Mouse (Mus musculus) cerebellum, adult 8-10 months (tissue): Measurements from ENCODE around the gene Psmb3.
A peak's percentile ranks its signal among the peaks of the same experiment; 100 is the strongest.

ENCODE experiments used
- DNase-seq: peaks from one replicate; pipeline ENCODE4 v3.0.0; 2022

Psmb3 gene

DNA sequence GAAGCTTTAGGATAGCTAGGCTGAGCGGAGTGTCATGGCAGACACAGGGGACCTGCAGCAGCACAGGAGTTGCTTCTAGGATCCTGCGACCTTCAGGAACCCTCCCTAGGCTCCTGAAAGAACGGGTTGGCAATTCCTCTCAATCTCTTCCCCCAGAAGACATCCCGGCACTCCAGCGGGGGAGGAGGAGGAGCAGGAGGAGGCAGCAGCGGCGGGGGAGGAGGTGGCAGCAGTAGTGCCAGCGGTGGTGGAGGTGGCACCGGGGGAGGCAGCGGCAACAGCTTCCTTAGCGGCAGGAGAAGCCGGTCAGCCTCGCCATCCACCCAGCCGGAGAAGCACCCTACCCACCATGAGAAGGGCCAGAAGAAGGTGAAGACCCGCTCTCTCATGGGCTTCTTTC, 33.9 kb upstream of the Psmb3 start:
- no peak for DNase-seq

DNA sequence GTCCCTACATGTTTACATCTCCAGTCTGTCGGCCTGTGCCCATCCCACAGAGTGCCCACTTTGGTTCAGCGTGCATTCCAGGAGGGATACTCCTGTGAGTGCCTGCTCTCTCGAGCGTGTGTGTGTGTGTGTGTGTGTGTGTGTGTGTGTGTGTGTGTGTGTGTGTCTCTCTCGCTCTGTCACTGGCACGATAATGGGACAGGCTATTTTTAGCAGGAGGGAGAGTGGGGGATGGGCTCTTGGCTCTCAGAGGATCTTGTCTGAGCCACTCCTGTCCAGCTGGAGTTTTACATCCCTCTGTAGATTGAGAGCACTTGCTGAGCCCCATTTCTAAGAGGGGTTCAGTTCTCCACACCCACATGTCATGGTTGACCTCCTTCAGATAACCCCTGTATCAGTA, 33.4 kb upstream of the Psmb3 start:
- no peak for DNase-seq

DNA sequence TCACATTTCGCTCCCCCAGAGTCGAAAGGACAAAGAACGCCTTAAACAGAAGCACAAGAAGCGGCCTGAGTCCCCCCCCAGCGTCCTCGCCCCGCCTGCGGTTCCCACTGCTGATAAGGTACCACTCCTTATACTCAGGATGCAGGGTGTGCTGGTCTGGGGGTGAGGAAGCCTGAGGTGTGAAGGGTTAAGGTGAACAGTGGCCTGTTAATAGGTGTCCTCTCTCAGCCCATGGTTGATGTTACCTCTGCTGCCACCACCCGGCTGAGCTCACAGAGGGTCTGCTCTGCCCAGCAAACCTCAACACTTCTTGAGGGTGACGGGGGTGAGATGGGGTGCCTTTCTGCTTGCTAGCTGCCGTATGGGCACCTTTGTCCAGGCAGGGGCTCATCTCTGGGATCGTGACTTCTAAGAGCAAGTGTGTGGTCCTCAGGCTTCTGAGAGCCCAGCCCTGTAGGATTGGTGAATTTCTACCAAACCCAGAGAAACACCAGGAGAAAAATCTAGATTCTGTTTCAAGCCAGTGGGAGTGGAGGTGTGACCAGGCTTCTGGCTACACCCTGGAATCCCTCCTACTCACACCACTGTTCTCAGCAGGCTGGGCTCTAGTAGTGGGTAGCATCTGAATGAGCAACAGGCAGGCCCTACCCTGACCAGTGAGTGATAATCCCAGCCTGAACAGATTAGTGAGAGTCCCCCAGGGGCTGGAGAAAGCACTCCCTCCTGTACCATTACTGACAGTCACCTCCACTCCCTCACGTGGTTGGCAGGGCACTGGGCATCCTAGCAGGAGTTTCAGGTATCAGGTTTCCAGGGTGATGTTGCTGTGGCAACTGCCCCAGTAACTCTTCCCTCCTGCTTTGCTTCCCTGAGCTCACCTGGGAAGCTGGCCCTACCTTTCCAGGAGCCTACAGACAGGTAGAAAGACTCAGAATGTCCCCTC, 32.7 kb upstream of the Psmb3 start:
- DNase-seq, result no peak

DNA sequence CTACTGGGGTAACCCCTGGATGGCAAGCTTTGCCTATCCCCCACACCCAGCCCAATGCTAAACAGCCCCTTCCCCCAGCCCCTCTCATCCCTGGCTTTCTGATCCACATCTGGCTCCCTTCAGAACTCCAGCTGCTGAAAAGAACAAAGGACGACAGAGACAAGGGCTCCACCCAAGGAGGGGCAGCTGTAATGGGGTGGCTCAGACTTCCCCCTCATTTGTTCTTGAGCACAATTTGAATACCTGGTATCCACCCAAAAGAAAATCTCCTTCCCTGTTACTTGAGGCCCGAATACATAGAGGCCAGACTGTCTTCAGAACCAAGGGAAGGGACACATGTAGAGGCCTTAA, 32.0 kb upstream of the Psmb3 start:
- DNase-seq, result no peak

DNA sequence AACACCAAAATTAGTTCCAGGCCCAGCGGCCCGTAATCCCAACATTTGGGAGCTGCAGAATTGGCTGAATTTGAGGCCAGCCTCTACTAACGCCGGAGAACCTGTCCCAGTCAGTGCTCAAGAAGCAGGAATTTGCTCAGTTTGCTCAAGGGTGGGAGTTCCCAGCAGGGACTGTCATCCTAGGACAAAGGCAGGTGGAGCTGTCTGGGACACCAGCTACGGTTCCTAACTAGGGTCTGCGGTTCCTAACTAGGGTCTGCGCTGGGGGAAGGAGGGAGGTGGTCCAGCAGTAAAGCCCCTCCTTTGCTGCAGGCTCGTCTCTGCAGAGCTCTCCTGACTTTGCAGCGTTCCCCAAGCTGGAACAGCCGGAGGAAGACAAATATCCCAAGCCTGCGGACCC, 30.1 kb upstream of the Psmb3 start:
- DNase-seq, result no peak

GRCm38 (mm10) chr11:97676050-97676754, 27.0 kb upstream of the Psmb3 start:
- no peak for DNase-seq

- no peak for DNase-seq
Measured at GRCm38 (mm10) chr11:97677381-97677780, 25.8 kb upstream of the Psmb3 start.

DNA sequence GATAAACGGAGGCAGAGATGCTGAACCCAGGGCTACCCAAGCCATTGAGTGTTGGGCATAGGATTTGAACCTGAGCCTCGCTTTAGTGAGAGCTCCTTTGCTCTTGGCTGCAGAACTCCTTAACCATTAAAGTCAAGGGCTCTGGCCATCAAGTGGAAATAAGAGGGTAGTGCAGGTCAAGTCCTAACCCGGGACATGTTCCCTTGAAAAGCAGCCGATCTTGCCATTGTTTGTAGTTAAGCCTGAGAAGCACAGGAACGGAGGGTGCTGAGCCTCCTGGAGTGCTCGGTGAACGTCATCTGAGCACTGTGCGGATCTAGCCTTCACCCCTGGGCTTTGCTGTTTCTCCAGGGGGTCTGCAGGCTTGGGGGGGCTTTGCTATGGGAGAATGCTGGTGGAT, 25.4 kb upstream of the Psmb3 start:
- DNase-seq, result no peak

GRCm38 (mm10) chr11:97678301-97678700, 24.9 kb upstream of the Psmb3 start:
- DNase-seq, result no peak

- DNase-seq, result no peak
Measured at GRCm38 (mm10) chr11:97680430-97680829, 22.8 kb upstream of the Psmb3 start.

DNA sequence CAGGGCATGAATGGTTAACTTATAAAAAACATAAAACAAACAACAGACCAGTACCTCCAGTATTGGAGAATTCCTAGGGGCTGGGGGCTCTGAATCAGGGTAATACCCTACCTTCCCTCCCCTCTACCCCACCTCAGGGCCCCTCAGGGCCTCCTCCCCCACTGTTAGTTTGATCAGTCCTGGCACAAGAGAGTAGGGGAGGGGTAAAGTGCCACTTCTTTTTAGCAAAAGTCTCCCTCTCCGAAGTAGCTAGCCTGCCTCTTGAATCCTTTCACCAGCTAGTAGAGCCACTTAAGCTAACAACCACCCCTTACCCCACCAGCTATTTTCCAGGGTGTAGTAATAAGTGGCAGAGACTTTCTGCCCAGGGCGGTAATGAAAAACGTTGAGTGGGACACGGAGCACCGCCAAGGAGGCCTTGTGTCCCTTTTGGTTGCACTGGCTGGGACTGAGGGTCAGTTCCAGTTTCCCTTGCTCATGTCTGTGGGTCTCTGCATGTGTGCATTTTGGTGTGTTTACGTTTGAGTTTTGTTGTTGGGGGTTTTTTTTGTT, 20.6 kb upstream of the Psmb3 start:
- DNase-seq, result no peak

GRCm38 (mm10) chr11:97684063-97684680, 19.0 kb upstream of the Psmb3 start:
- DNase-seq, result peak; percentile 25

DNA sequence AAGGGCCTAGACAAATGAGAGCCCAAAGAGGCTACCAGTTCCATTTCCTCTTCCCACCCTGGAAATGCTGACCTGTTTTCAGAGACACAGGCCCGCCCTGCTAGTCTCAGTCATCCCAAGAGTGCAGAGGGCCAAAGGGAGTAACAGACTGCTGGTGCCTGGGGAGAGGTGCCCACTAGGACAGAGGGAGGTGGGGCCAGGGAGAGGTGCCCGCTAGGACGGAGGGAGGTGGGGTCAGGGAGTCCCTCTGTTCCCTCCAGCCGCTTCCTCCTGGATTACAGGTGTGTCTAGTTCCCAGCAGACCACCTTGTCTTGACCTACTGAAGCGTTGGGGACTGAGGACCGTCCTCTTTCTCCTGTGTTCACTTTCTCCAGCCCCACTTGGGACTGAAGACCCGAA, 18.4 kb upstream of the Psmb3 start:
- no peak for DNase-seq

- peak; percentile 90 for DNase-seq
Measured at GRCm38 (mm10) chr11:97685613-97686321, 17.4 kb upstream of the Psmb3 start, which contains the start of gene Cisd3. Gene Cisd3 (plus strand): TSS chr11:97685826.

DNA sequence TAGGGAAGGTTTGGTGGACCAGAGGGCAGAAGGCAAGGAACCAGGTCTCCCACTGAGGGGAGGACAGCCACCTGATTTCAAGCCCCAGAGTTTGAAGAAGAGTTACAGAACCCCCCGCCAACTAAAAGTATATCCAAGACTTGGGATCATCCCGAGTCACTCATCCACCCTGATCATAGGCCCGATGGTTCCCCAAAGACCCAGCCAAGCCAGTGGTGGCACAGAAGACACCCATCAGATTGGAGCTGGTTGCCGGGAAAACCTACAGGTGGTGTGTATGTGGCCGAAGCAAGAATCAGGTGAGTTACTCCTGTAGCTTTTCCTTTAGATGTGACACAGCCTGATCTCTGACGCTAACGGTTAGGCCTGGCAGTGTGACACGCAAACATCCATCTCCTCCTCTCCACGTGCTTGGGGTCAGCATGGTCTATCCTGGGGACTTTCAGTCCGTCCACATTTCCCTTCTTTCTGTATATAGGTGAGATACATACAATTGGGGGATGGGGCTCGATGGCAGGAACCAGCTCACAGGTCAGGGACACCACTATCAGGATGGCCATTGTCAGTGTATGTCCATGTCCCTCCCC, 16.8 kb upstream of the Psmb3 start:
- DNase-seq, result no peak

DNA sequence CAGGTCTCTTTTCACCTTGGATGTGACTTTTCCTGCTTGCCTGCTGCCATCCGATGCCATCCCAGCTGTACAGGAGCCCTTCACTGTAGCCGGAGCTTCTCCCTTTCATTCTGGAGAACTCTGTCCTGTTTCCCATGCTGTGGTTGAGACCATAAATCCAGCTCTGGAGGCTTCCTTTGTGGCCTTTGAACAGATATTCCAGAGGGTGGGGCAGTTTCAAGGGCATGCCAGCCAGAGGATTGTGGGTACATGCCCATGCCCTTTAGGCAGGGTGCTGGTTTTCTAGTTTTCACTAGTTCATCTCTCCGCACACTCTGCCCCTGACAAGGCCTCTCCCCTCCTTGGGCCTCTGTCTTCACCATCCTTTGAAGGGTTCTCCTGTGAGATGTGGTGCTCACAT, 16.1 kb upstream of the Psmb3 start:
- DNase-seq, result no peak

DNA sequence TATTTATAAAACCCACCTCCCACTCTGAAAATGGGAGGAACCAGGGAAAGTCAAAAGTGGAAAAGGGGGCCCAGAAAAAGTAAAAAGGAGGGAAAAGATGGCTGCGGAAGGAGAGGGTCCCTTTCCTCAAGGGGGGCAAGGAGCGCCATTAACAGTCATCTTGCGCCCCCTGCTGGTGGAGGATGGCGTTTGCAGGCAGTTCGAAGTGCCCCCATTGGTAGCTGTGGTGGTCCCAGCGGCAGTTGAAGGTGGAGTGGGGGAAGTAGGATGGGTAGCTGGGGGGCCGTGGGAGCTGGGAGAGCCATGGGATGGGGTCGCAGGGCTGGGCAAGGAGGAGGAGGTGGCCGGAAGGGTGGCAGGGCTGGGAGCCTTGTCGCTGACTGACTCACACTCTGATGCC, 13.3 kb upstream of the Psmb3 start:
- no peak for DNase-seq

- DNase-seq, result no peak
Measured at GRCm38 (mm10) chr11:97694435-97694834, 8.8 kb upstream of the Psmb3 start.

DNA sequence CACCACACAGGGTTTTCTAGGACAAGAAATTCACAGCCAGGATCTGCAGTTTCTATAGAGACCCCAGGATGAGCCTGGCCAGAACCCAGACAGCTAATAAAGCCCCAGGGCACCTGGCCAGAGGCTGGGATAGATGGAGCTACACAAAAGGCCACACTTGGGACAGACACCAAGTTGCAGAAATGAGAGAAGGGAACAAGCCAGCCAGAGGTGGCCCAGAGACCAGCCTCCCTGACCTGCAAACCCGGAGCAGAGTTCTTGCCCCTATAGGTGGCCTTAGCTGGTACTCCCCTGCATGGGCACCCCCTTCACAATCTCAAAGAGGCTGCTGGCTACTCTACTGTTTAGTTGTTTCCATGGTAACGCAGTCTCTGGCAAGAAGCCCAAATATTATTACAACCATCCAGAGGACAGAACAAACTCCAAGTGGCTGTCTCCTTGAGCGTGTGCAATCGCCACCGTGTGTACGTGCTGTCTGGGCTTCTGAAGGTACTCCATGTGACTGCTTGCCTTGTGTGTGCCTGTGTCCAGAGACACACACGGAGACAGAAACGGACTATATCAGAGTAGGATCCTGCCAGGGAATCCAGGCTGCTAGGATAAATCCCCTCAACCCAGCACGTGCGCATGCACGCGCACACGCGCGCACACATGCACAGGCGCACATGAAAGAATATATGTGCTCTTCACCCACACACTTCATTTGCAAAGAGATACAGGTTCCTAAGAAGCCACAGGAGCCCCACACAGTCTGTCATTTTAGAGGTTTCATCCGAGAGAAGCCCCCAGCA, 8.1 kb upstream of the Psmb3 start:
- no peak for DNase-seq

- DNase-seq, result no peak
Measured at GRCm38 (mm10) chr11:97695712-97696401, 7.3 kb upstream of the Psmb3 start.

GRCm38 (mm10) chr11:97696669-97697068, 6.5 kb upstream of the Psmb3 start:
- no peak for DNase-seq
